Mouse (Mus musculus): ENCODE results near the gene Abhd2. TPM values are rescaled to one million over a fixed set of nuclear protein-coding genes. Genes with fewer than 3 reads are reported as not detected.
A peak's percentile ranks its signal among the peaks of the same experiment; 100 is the strongest.

Gene Abhd2
- polyA plus RNA-seq, 1 experiment from 2014 or later = 20.3 TPM

- 75% methylated on average over 10 of the region's 10 CpGs for WGBS
Measured at GRCm38 (mm10) chr7:79241931-79242625, 30.9 kb upstream of the Abhd2 start.

GRCm38 (mm10) chr7:79243236-79243635 lies 29.8 kb upstream of the Abhd2 start:
- WGBS = 67% methylated on average over 4 of the region's 4 CpGs
- Histone ChIP-seq H3K36me3 (ENCODE audit: control insufficient read depth, insufficient read depth, low read length) (no peaks in the 10 kb centered on the region), H3K9ac (replicated peaks; ENCODE audit: low read depth, low read length) (no peak overlapping the region), H3K4me2 (ENCODE audit: low read depth, low read length) (no peak overlapping the region), H3K27ac (ENCODE audit: low read depth, low read length) (no peak overlapping the region), H3K27me3 (ENCODE audit: control insufficient read depth, insufficient read depth, low read length) (no peaks in the 10 kb centered on the region), H3K9me3 (ENCODE audit: control insufficient read depth, low read length) (no peaks in the 10 kb centered on the region), H3K4me1 (ENCODE audit: control insufficient read depth, insufficient read depth, low read length) (no peaks in the 10 kb centered on the region), H3K4me3 (ENCODE audit: low read depth, low read length) (no peak overlapping the region)
- ATAC-seq (ENCODE audit: low read depth) = no peak

More at GRCm38 (mm10) chr7:79241931-79242625, 30.9 kb upstream of the Abhd2 start:
- no peak overlapping the region for H3K27ac ChIP-seq (ENCODE audit: low read depth, low read length)
- H3K4me1 ChIP-seq (ENCODE audit: control insufficient read depth, insufficient read depth, low read length) = no peaks in the 10 kb centered on the region
- H3K27me3 ChIP-seq (ENCODE audit: control insufficient read depth, insufficient read depth, low read length) = no peaks in the 10 kb centered on the region
- H3K9ac ChIP-seq (replicated peaks; ENCODE audit: low read depth, low read length) = no peak overlapping the region
- H3K36me3 ChIP-seq (ENCODE audit: control insufficient read depth, insufficient read depth, low read length) = no peaks in the 10 kb centered on the region
- H3K9me3 ChIP-seq (ENCODE audit: control insufficient read depth, low read length) = no peaks in the 10 kb centered on the region
- no peak overlapping the region for H3K4me2 ChIP-seq (ENCODE audit: low read depth, low read length)
- no peak overlapping the region for H3K4me3 ChIP-seq (ENCODE audit: low read depth, low read length)
- ATAC-seq (ENCODE audit: low read depth) = no peak

- Histone ChIP-seq H3K4me1 (ENCODE audit: control insufficient read depth, insufficient read depth, low read length) (no peaks in the 10 kb centered on the region), H3K9me3 (ENCODE audit: control insufficient read depth, low read length) (no peaks in the 10 kb centered on the region), H3K27me3 (ENCODE audit: control insufficient read depth, insufficient read depth, low read length) (no peaks in the 10 kb centered on the region), H3K4me2 (ENCODE audit: low read depth, low read length) (peak overlapping the region; percentile 38), H3K4me3 (ENCODE audit: low read depth, low read length) (no peak overlapping the region), H3K36me3 (ENCODE audit: control insufficient read depth, insufficient read depth, low read length) (no peaks in the 10 kb centered on the region), H3K9ac (replicated peaks; ENCODE audit: low read depth, low read length) (0 out of 2 replicates have a peak overlapping the region, but pooled peaks have one; percentile 25), H3K27ac (ENCODE audit: low read depth, low read length) (no peak overlapping the region)
- WGBS = 11% methylated on average over 18 of the region's 18 CpGs
- ATAC-seq (ENCODE audit: low read depth) = no peak
Measured at GRCm38 (mm10) chr7:79246039-79246670, 26.8 kb upstream of the Abhd2 start.

GRCm38 (mm10) chr7:79247408-79247807 lies 25.6 kb upstream of the Abhd2 start:
- H3K4me3 ChIP-seq (ENCODE audit: low read depth, low read length) = no peak overlapping the region
- no peak overlapping the region for H3K27ac ChIP-seq (ENCODE audit: low read depth, low read length)
- no peaks in the 10 kb centered on the region for H3K36me3 ChIP-seq (ENCODE audit: control insufficient read depth, insufficient read depth, low read length)
- ATAC-seq (ENCODE audit: low read depth) = no peak
- no peak overlapping the region for H3K9ac ChIP-seq (replicated peaks; ENCODE audit: low read depth, low read length)
- no peaks in the 10 kb centered on the region for H3K27me3 ChIP-seq (ENCODE audit: control insufficient read depth, insufficient read depth, low read length)
- no peaks in the 10 kb centered on the region for H3K9me3 ChIP-seq (ENCODE audit: control insufficient read depth, low read length)
- H3K4me2 ChIP-seq (ENCODE audit: low read depth, low read length) = no peak overlapping the region
- WGBS = 67% methylated on average over 1 of the region's 1 CpGs
- no peaks in the 10 kb centered on the region for H3K4me1 ChIP-seq (ENCODE audit: control insufficient read depth, insufficient read depth, low read length)

GRCm38 (mm10) chr7:79247881-79248389 lies 25.1 kb upstream of the Abhd2 start:
- H3K4me1 ChIP-seq (ENCODE audit: control insufficient read depth, insufficient read depth, low read length) = no peaks in the 10 kb centered on the region
- no peak overlapping the region for H3K9ac ChIP-seq (replicated peaks; ENCODE audit: low read depth, low read length)
- H3K4me2 ChIP-seq (ENCODE audit: low read depth, low read length) = no peak overlapping the region
- H3K4me3 ChIP-seq (ENCODE audit: low read depth, low read length) = no peak overlapping the region
- H3K27ac ChIP-seq (ENCODE audit: low read depth, low read length) = no peak overlapping the region
- WGBS = 64% methylated on average over 7 of the region's 7 CpGs
- ATAC-seq (ENCODE audit: low read depth) = no peak
- H3K27me3 ChIP-seq (ENCODE audit: control insufficient read depth, insufficient read depth, low read length) = no peaks in the 10 kb centered on the region
- H3K9me3 ChIP-seq (ENCODE audit: control insufficient read depth, low read length) = no peaks in the 10 kb centered on the region
- no peaks in the 10 kb centered on the region for H3K36me3 ChIP-seq (ENCODE audit: control insufficient read depth, insufficient read depth, low read length)

GRCm38 (mm10) chr7:79249581-79249980 lies 23.4 kb upstream of the Abhd2 start:
- Histone ChIP-seq H3K27me3 (ENCODE audit: control insufficient read depth, insufficient read depth, low read length) (no peaks in the 10 kb centered on the region), H3K36me3 (ENCODE audit: control insufficient read depth, insufficient read depth, low read length) (no peaks in the 10 kb centered on the region), H3K4me1 (ENCODE audit: control insufficient read depth, insufficient read depth, low read length) (no peaks in the 10 kb centered on the region), H3K4me2 (ENCODE audit: low read depth, low read length) (no peak overlapping the region), H3K9me3 (ENCODE audit: control insufficient read depth, low read length) (no peaks in the 10 kb centered on the region), H3K9ac (replicated peaks; ENCODE audit: low read depth, low read length) (no peak overlapping the region), H3K27ac (ENCODE audit: low read depth, low read length) (no peak overlapping the region), H3K4me3 (ENCODE audit: low read depth, low read length) (no peak overlapping the region)
- WGBS = 96% methylated on average over 2 of the region's 2 CpGs
- ATAC-seq (ENCODE audit: low read depth) = no peak

GRCm38 (mm10) chr7:79254248-79254888 lies 18.6 kb upstream of the Abhd2 start:
- Histone ChIP-seq H3K9me3 (ENCODE audit: control insufficient read depth, low read length) (no peaks in the 10 kb centered on the region), H3K4me3 (ENCODE audit: low read depth, low read length) (no peak overlapping the region), H3K9ac (replicated peaks; ENCODE audit: low read depth, low read length) (no peak overlapping the region), H3K27ac (ENCODE audit: low read depth, low read length) (no peak overlapping the region), H3K36me3 (ENCODE audit: control insufficient read depth, insufficient read depth, low read length) (no peaks in the 10 kb centered on the region), H3K4me1 (ENCODE audit: control insufficient read depth, insufficient read depth, low read length) (no peaks in the 10 kb centered on the region), H3K27me3 (ENCODE audit: control insufficient read depth, insufficient read depth, low read length) (no peaks in the 10 kb centered on the region), H3K4me2 (ENCODE audit: low read depth, low read length) (no peak overlapping the region)
- no peak for ATAC-seq (ENCODE audit: low read depth)
- WGBS = 82% methylated on average over 3 of the region's 3 CpGs

GRCm38 (mm10) chr7:79255350-79255749 lies 17.6 kb upstream of the Abhd2 start:
- Histone ChIP-seq H3K9ac (replicated peaks; ENCODE audit: low read depth, low read length) (no peak overlapping the region), H3K27me3 (ENCODE audit: control insufficient read depth, insufficient read depth, low read length) (no peaks in the 10 kb centered on the region), H3K27ac (ENCODE audit: low read depth, low read length) (no peak overlapping the region), H3K4me3 (ENCODE audit: low read depth, low read length) (no peak overlapping the region), H3K36me3 (ENCODE audit: control insufficient read depth, insufficient read depth, low read length) (no peaks in the 10 kb centered on the region), H3K4me2 (ENCODE audit: low read depth, low read length) (no peak overlapping the region), H3K4me1 (ENCODE audit: control insufficient read depth, insufficient read depth, low read length) (no peaks in the 10 kb centered on the region), H3K9me3 (ENCODE audit: control insufficient read depth, low read length) (no peaks in the 10 kb centered on the region)
- 90% methylated on average over 7 of the region's 7 CpGs for WGBS
- ATAC-seq (ENCODE audit: low read depth) = no peak

GRCm38 (mm10) chr7:79255752-79256151 lies 17.2 kb upstream of the Abhd2 start:
- 84% methylated on average over 10 of the region's 10 CpGs for whole genome bisulfite sequencing
- Histone ChIP-seq H3K4me2 (ENCODE audit: low read depth, low read length) (no peak overlapping the region), H3K4me3 (ENCODE audit: low read depth, low read length) (no peak overlapping the region), H3K36me3 (ENCODE audit: control insufficient read depth, insufficient read depth, low read length) (no peaks in the 10 kb centered on the region), H3K27ac (ENCODE audit: low read depth, low read length) (no peak overlapping the region), H3K9me3 (ENCODE audit: control insufficient read depth, low read length) (no peaks in the 10 kb centered on the region), H3K9ac (replicated peaks; ENCODE audit: low read depth, low read length) (no peak overlapping the region), H3K4me1 (ENCODE audit: control insufficient read depth, insufficient read depth, low read length) (no peaks in the 10 kb centered on the region), H3K27me3 (ENCODE audit: control insufficient read depth, insufficient read depth, low read length) (no peaks in the 10 kb centered on the region)
- ATAC-seq (ENCODE audit: low read depth) = no peak
